Comparison of ENCODE assay signal across 21 mouse cellular contexts in genomic region chr4:124086801-124087200, GRCm38 (mm10).
DNase-seq lines count a peak whose midpoint lies in the region; ATAC-seq lines count a peak whose summit lies in the region.
"Had no signal": no experiment of that assay in that cellular context is flagged by ENCODE, and none has a peak within 500 bp of the region (broad histone marks: within the 10 kb centered on the region; RNA-seq: fewer than 3 reads in every experiment).

No protein-coding gene starts in this region.

- H3K9me3 ChIP-seq in hindbrain, embryonic 11.5 days (ENCODE audit: control insufficient read depth, low read length): no peaks in the 10 kb centered on the region
- no peaks in the 10 kb centered on the region for H3K9me3 ChIP-seq in hindbrain, embryonic 10.5 days
- H3K9me3 ChIP-seq in midbrain, embryonic 12.5 days: no peaks in the 10 kb centered on the region
- no peaks in the 10 kb centered on the region for H3K9me3 ChIP-seq in midbrain, embryonic 10.5 days (replicated peaks)
- no peaks in the 10 kb centered on the region for H3K9me3 ChIP-seq in midbrain, embryonic 15.5 days
- H3K9me3 ChIP-seq in midbrain, embryonic 16.5 days (replicated peaks; ENCODE audit: control insufficient read depth, low read length, poor library complexity, severe bottlenecking): no peaks in the 10 kb centered on the region
- H3K9me3 ChIP-seq: forebrain, embryonic 15.5 days; heart, embryonic 10.5 days; heart, embryonic 13.5 days; intestine, embryonic 15.5 days had no signal

- no peak overlapping the region for H3K9ac ChIP-seq in hindbrain, embryonic 11.5 days (ENCODE audit: low read depth, low read length)
- no peak overlapping the region for H3K9ac ChIP-seq in midbrain, embryonic 12.5 days (replicated peaks)
- H3K9ac ChIP-seq in midbrain, embryonic 15.5 days: no peak overlapping the region
- H3K9ac ChIP-seq in midbrain, embryonic 16.5 days (ENCODE audit: low read depth, low read length): no peak overlapping the region
- H3K9ac ChIP-seq: forebrain, embryonic 15.5 days; heart, embryonic 13.5 days; intestine, embryonic 15.5 days had no signal

- no peaks in the 10 kb centered on the region for H3K36me3 ChIP-seq in hindbrain, embryonic 11.5 days (ENCODE audit: control insufficient read depth, insufficient read depth, low read length)
- no peaks in the 10 kb centered on the region for H3K36me3 ChIP-seq in hindbrain, embryonic 10.5 days
- no peaks in the 10 kb centered on the region for H3K36me3 ChIP-seq in midbrain, embryonic 12.5 days
- H3K36me3 ChIP-seq in midbrain, embryonic 10.5 days: no peaks in the 10 kb centered on the region
- H3K36me3 ChIP-seq in midbrain, embryonic 15.5 days (replicated peaks): no peaks in the 10 kb centered on the region
- H3K36me3 ChIP-seq in midbrain, embryonic 16.5 days (ENCODE audit: control insufficient read depth, insufficient read depth, low read length): no peaks in the 10 kb centered on the region
- H3K36me3 ChIP-seq: forebrain, embryonic 10.5 days; forebrain, embryonic 15.5 days; heart, embryonic 10.5 days; heart, embryonic 13.5 days; intestine, embryonic 15.5 days had no signal

- H3K27ac ChIP-seq in hindbrain, embryonic 11.5 days (ENCODE audit: low read depth, low read length): no peak overlapping the region
- no peak overlapping the region for H3K27ac ChIP-seq in hindbrain, embryonic 10.5 days
- H3K27ac ChIP-seq in midbrain, embryonic 12.5 days (replicated peaks): peak overlapping the region; percentile 52; the same call in 1 of the 2 replicates
- H3K27ac ChIP-seq in midbrain, embryonic 10.5 days (replicated peaks): no peak overlapping the region
- 0 out of 2 replicates have a peak overlapping the region, but pooled peaks have one; percentile 14 for H3K27ac ChIP-seq in midbrain, embryonic 15.5 days
- H3K27ac ChIP-seq in midbrain, embryonic 16.5 days (ENCODE audit: low read length): no peak overlapping the region
- H3K27ac ChIP-seq: forebrain, embryonic 10.5 days; forebrain, embryonic 15.5 days; heart, adult 2 months; heart, embryonic 10.5 days; heart, embryonic 13.5 days; intestine, embryonic 15.5 days had no signal

- no peaks in the 10 kb centered on the region for H3K4me1 ChIP-seq in hindbrain, embryonic 11.5 days (replicated peaks; ENCODE audit: control insufficient read depth, insufficient read depth, low read length)
- H3K4me1 ChIP-seq in hindbrain, embryonic 10.5 days (replicated peaks): peaks cover 2% of the 10 kb centered on the region; the same call in 1 of the 2 replicates
- peaks cover 4% of the 10 kb centered on the region; the same call in 1 of the 2 replicates for H3K4me1 ChIP-seq in midbrain, embryonic 12.5 days
- H3K4me1 ChIP-seq in midbrain, embryonic 10.5 days: no peaks in the 10 kb centered on the region
- H3K4me1 ChIP-seq in midbrain, embryonic 15.5 days: peaks cover 4% of the 10 kb centered on the region
- H3K4me1 ChIP-seq in midbrain, embryonic 16.5 days (ENCODE audit: control insufficient read depth, insufficient read depth, low read length): peaks cover 8% of the 10 kb centered on the region; the same call in 1 of the 2 replicates
- H3K4me1 ChIP-seq: forebrain, embryonic 10.5 days; forebrain, embryonic 15.5 days; heart, embryonic 10.5 days; heart, embryonic 13.5 days; intestine, embryonic 15.5 days had no signal

- no peaks in the 10 kb centered on the region for H3K27me3 ChIP-seq in hindbrain, embryonic 11.5 days (ENCODE audit: control insufficient read depth, insufficient read depth, low read length)
- H3K27me3 ChIP-seq in hindbrain, embryonic 10.5 days (ENCODE audit: insufficient read depth, poor library complexity, severe bottlenecking): no peaks in the 10 kb centered on the region
- no peaks in the 10 kb centered on the region for H3K27me3 ChIP-seq in midbrain, embryonic 12.5 days
- no peaks in the 10 kb centered on the region for H3K27me3 ChIP-seq in midbrain, embryonic 10.5 days (ENCODE audit: low read depth, poor library complexity, severe bottlenecking)
- H3K27me3 ChIP-seq in midbrain, embryonic 15.5 days (replicated peaks): no peaks in the 10 kb centered on the region
- H3K27me3 ChIP-seq in midbrain, embryonic 16.5 days (ENCODE audit: control insufficient read depth, insufficient read depth, low read depth, low read length): no peaks in the 10 kb centered on the region
- H3K27me3 ChIP-seq: forebrain, embryonic 15.5 days; heart, embryonic 13.5 days; intestine, embryonic 15.5 days had no signal

- DNase-seq in hindbrain, embryonic 11.5 days (ENCODE audit: low spot score): peak; percentile 16
- DNase-seq in hindbrain, embryonic 10.5 days (ENCODE audit: low spot score): no peak
- DNase-seq in midbrain, embryonic 10.5 days (ENCODE audit: low spot score): no peak
- no peak for DNase-seq in cerebellum, adult 8-10 months
- DNase-seq: adrenal gland, adult 2 months; adrenal gland, postnatal 14 days; cerebellum, adult 11-12 months; cerebellum, adult 9-10 months; cerebellum, postnatal 14 days; gastrocnemius, postnatal 25 days; heart, adult 2 months; kidney, adult 11 months had no signal

- no peak overlapping the region for H3K4me2 ChIP-seq in hindbrain, embryonic 11.5 days (replicated peaks; ENCODE audit: low read depth, low read length)
- no peak overlapping the region for H3K4me2 ChIP-seq in midbrain, embryonic 12.5 days (replicated peaks)
- no peak overlapping the region for H3K4me2 ChIP-seq in midbrain, embryonic 15.5 days
- no peak overlapping the region for H3K4me2 ChIP-seq in midbrain, embryonic 16.5 days (ENCODE audit: low read length)
- H3K4me2 ChIP-seq: forebrain, embryonic 15.5 days; heart, embryonic 13.5 days; intestine, embryonic 15.5 days had no signal

- no peak overlapping the region for H3K4me3 ChIP-seq in hindbrain, embryonic 11.5 days (ENCODE audit: low read depth, low read length)
- H3K4me3 ChIP-seq in hindbrain, embryonic 10.5 days: no peak overlapping the region
- no peak overlapping the region for H3K4me3 ChIP-seq in midbrain, embryonic 12.5 days
- no peak overlapping the region for H3K4me3 ChIP-seq in midbrain, embryonic 10.5 days
- H3K4me3 ChIP-seq in midbrain, embryonic 15.5 days: no peak overlapping the region
- no peak overlapping the region for H3K4me3 ChIP-seq in midbrain, embryonic 16.5 days (ENCODE audit: low read depth, low read length)
- H3K4me3 ChIP-seq: forebrain, embryonic 10.5 days; forebrain, embryonic 15.5 days; heart, adult 2 months; heart, embryonic 10.5 days; heart, embryonic 13.5 days; intestine, embryonic 15.5 days had no signal

- WGBS in hindbrain, embryonic 11.5 days: 73% methylated on average over 7 of the region's 7 CpGs
- 79% methylated on average over 7 of the region's 7 CpGs for WGBS in hindbrain, embryonic 10.5 days
- WGBS in midbrain, embryonic 12.5 days: 70% methylated on average over 7 of the region's 7 CpGs
- WGBS in midbrain, embryonic 10.5 days: 91% methylated on average over 7 of the region's 7 CpGs
- WGBS in midbrain, embryonic 15.5 days: 48% methylated on average over 7 of the region's 7 CpGs
- WGBS in midbrain, embryonic 16.5 days: 44% methylated on average over 7 of the region's 7 CpGs

- ATAC-seq in hindbrain, embryonic 11.5 days (ENCODE audit: low FRiP score): no peak
- ATAC-seq in midbrain, embryonic 12.5 days (ENCODE audit: low FRiP score, low read depth): no peak
- ATAC-seq in midbrain, embryonic 15.5 days (replicated peaks): peak; percentile 56; the same call in 1 of the 2 replicates
- ATAC-seq in midbrain, embryonic 16.5 days: no peak
- ATAC-seq: CD4-positive, CD25-positive, alpha-beta regulatory T cell, adult 4 months; forebrain, embryonic 15.5 days; intestine, embryonic 15.5 days had no signal

Comparison
In these comparisons a context has a peak if more than half of its experiments do, and no peak if none do; other contexts are left out.
1. H3K27ac ChIP-seq: peak in midbrain, embryonic 12.5 days (single experiment) and midbrain, embryonic 15.5 days (single experiment); none in hindbrain, embryonic 11.5 days (single experiment), hindbrain, embryonic 10.5 days (single experiment), midbrain, embryonic 10.5 days (single experiment) and midbrain, embryonic 16.5 days (single experiment).